ENCODE assay signal across 7 mouse cellular contexts in the genomic region with DNA sequence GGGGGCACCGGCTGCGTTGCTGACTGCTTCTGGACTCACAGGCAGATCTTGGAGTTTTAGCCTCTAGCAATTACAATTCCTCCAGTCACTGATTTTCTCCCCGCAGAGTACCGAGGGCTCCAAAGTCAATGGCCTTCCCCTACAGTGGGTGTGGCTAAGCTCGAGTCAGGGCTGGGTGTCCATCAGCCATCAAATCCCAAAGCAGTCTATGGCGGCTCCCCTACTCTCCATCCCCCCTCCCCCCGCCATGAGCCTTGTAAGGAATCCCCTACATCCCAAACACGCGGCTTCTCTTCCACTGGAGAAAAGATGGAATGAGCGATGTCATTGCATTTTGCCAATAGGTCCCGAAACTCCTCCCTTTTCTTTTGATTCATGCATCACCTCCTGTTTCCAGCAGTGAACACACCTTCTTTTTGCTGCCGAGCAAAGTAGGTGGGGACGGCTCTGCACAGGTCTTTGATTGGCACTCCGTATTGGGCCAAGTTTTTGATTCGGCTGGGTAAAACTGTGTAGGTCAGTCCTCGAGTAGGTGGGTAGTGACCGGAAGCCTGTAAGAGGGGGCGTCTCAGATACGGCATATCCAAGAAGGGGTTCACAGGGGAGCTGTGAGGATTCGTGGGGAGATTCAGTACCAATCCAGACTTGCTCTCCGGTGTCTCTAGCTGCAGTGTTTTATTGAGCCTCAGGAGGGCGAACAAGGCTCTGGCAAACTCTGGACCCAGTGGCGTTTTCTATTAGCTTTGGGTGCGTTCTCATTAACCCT. TPM values are rescaled to one million over a fixed set of nuclear protein-coding genes. Genes with fewer than 3 reads are reported as not detected.
DNase-seq lines count a peak whose midpoint lies in the region; ATAC-seq and TF ChIP-seq lines count a peak whose summit lies in the region.

No protein-coding gene starts in this region.

- peak; percentile 47 for TF ChIP-seq CTCF in cortical plate, adult 2 months (IDR thresholded peaks at IDR 0.05; ENCODE audit: extremely low read depth, insufficient read depth, low read length)

- no peak for ATAC-seq in limb, embryonic 15.5 days (ENCODE audit: insufficient number of reproducible peaks, low FRiP score, low TSS enrichment, low read depth)
- no peak for ATAC-seq in neural tube, embryonic 12.5 days (ENCODE audit: low FRiP score, low read depth)

- WGBS in limb, embryonic 15.5 days, result 10% methylated on average over 24 of the region's 24 CpGs
- 20% methylated on average over 24 of the region's 24 CpGs for whole genome bisulfite sequencing in neural tube, embryonic 12.5 days

- peak overlapping the region; percentile 59 for H3K4me2 ChIP-seq in limb, embryonic 15.5 days
- H3K4me2 ChIP-seq in neural tube, embryonic 12.5 days (replicated peaks), result peak overlapping the region; percentile 52

- no peaks in the 10 kb centered on the region for H3K9me3 ChIP-seq in limb, embryonic 15.5 days
- no peaks in the 10 kb centered on the region for H3K9me3 ChIP-seq in neural tube, embryonic 12.5 days

- no peaks in the 10 kb centered on the region for H3K36me3 ChIP-seq in limb, embryonic 15.5 days
- H3K36me3 ChIP-seq in neural tube, embryonic 12.5 days, result no peaks in the 10 kb centered on the region

- H3K27me3 ChIP-seq in limb, embryonic 15.5 days, result peaks cover 6% of the 10 kb centered on the region; the same call in 1 of the 2 replicates
- peaks cover 4% of the 10 kb centered on the region; the same call in 1 of the 2 replicates for H3K27me3 ChIP-seq in neural tube, embryonic 12.5 days (replicated peaks)

- H3K4me1 ChIP-seq in cortical plate, adult 2 months (ENCODE audit: control insufficient read depth, insufficient read depth, low read length), result peaks cover 4% of the 10 kb centered on the region; the same call in 1 of the 2 replicates
- H3K4me1 ChIP-seq in limb, embryonic 15.5 days, result peaks cover 11% of the 10 kb centered on the region; the same call in 1 of the 2 replicates
- H3K4me1 ChIP-seq in neural tube, embryonic 12.5 days, result no peaks in the 10 kb centered on the region

- no peak for TF ChIP-seq POLR2A in cortical plate, adult 2 months (IDR thresholded peaks at IDR 0.05; ENCODE audit: extremely low read depth, insufficient read depth, low read length)

- DNase-seq in right cerebral cortex, adult 18-20 months, result peak; percentile 16
- DNase-seq in right cerebral cortex, postnatal 36 days (ENCODE audit: low spot score in 2 of 2), result no peak
- DNase-seq in heart, postnatal 4 days, result peak; percentile 18
- no peak for DNase-seq in gastrocnemius, adult 18-20 months (ENCODE audit: low spot score)

- peak overlapping the region; percentile 37 for H3K4me3 ChIP-seq in cortical plate, adult 2 months (ENCODE audit: insufficient read depth, low read length)
- H3K4me3 ChIP-seq in limb, embryonic 15.5 days, result peak overlapping the region; percentile 32
- peak overlapping the region; percentile 12; the same call in 1 of the 2 replicates for H3K4me3 ChIP-seq in neural tube, embryonic 12.5 days

- no peak overlapping the region for H3K27ac ChIP-seq in cortical plate, adult 2 months (ENCODE audit: insufficient read depth, low read length)
- no peak overlapping the region for H3K27ac ChIP-seq in limb, embryonic 15.5 days
- H3K27ac ChIP-seq in neural tube, embryonic 12.5 days, result no peak overlapping the region

- no peak overlapping the region for H3K9ac ChIP-seq in limb, embryonic 15.5 days
- H3K9ac ChIP-seq in neural tube, embryonic 12.5 days, result no peak overlapping the region

RNA-seq across cellular contexts. Expression of a gene that starts 4.6 kb away (rescaled TPM):
- polyA plus RNA-seq in cortical plate, adult 2 months (2012; rRNA removed), result 28.4 and 42.8 TPM in 2 replicates
- total RNA-seq in heart, postnatal 4 days (2021), result 1 to 10 TPM; 1.5 to 1.7 TPM
- polyA plus RNA-seq in limb, embryonic 15.5 days (2015; fragmentation: Nextera tagmentation; extraction: Ambion mirVana), result 1.5 and 2.5 TPM in 2 replicates
- not detected in 2 replicates for polyA plus RNA-seq in neural tube, embryonic 12.5 days (2016; fragmentation: Nextera tagmentation; extraction: Ambion mirVana)
- total RNA-seq in gastrocnemius, adult 18-20 months (2021), result 1 to 10 TPM; 1.3 to 1.7 TPM

RNA-seq across cellular contexts. Expression of a gene that starts 11.0 kb away (rescaled TPM):
- not detected in 2 replicates for polyA plus RNA-seq in cortical plate, adult 2 months (2012; rRNA removed)
- not detected for total RNA-seq in heart, postnatal 4 days (2021)
- not detected in 2 replicates for polyA plus RNA-seq in limb, embryonic 15.5 days (2015; fragmentation: Nextera tagmentation; extraction: Ambion mirVana)
- not detected in 2 replicates for polyA plus RNA-seq in neural tube, embryonic 12.5 days (2016; fragmentation: Nextera tagmentation; extraction: Ambion mirVana)
- not detected for total RNA-seq in gastrocnemius, adult 18-20 months (2021)

RNA-seq across cellular contexts. Expression of a gene that starts 33.4 kb away (rescaled TPM):
- 0.13 and 0.17 TPM in 2 replicates for polyA plus RNA-seq in cortical plate, adult 2 months (2012; rRNA removed)
- under 1 TPM in 1 of 2 experiments, not detected in 1; 0.21 TPM for total RNA-seq in heart, postnatal 4 days (2021)
- not detected in 2 replicates for polyA plus RNA-seq in limb, embryonic 15.5 days (2015; fragmentation: Nextera tagmentation; extraction: Ambion mirVana)
- not detected in 2 replicates for polyA plus RNA-seq in neural tube, embryonic 12.5 days (2016; fragmentation: Nextera tagmentation; extraction: Ambion mirVana)
- total RNA-seq in gastrocnemius, adult 18-20 months (2021), result not detected

RNA-seq across cellular contexts. Expression of a gene that starts 44.7 kb away (rescaled TPM):
- polyA plus RNA-seq in cortical plate, adult 2 months (2012; rRNA removed), result not detected in 2 replicates
- 10 to 100 TPM; 61.7 to 65.3 TPM for total RNA-seq in heart, postnatal 4 days (2021)
- polyA plus RNA-seq in limb, embryonic 15.5 days (2015; fragmentation: Nextera tagmentation; extraction: Ambion mirVana), result not detected in 2 replicates
- not detected in 2 replicates for polyA plus RNA-seq in neural tube, embryonic 12.5 days (2016; fragmentation: Nextera tagmentation; extraction: Ambion mirVana)
- not detected for total RNA-seq in gastrocnemius, adult 18-20 months (2021)

RNA-seq across cellular contexts. Expression of a gene that starts 48.5 kb away (rescaled TPM):
- 10.5 and 10.9 TPM in 2 replicates for polyA plus RNA-seq in cortical plate, adult 2 months (2012; rRNA removed)
- total RNA-seq in heart, postnatal 4 days (2021), result 10 to 100 TPM; 32.9 to 34.0 TPM
- polyA plus RNA-seq in limb, embryonic 15.5 days (2015; fragmentation: Nextera tagmentation; extraction: Ambion mirVana), result 19.1 and 21.7 TPM in 2 replicates
- polyA plus RNA-seq in neural tube, embryonic 12.5 days (2016; fragmentation: Nextera tagmentation; extraction: Ambion mirVana), result 4.8 TPM in 2 replicates
- total RNA-seq in gastrocnemius, adult 18-20 months (2021), result 1 to 10 TPM; 5.7 to 7.3 TPM

Comparison
In these comparisons a context has a peak if more than half of its experiments do, and no peak if none do; other contexts are left out.
1. DNase-seq: peak in right cerebral cortex, adult 18-20 months (single experiment) and heart, postnatal 4 days (single experiment); none in right cerebral cortex, postnatal 36 days (0 of 2) and gastrocnemius, adult 18-20 months (single experiment).
2. Peak in every context shown above with its lines, with median percentiles within 50 percentile points of each other: H3K4me3 ChIP-seq.